Mouse (Mus musculus) liver, embryonic 14.5 days (tissue): ENCODE measurements at regions not wholly inside any gene's neighbourhood (a gene's known extent, or its start where the extent isn't known, plus 50 kb on each side); places are given as distances from the start of the nearest gene placed in this dataset.

Source experiments
- CTCF ChIP-seq: IDR thresholded peaks from 2 replicates; pipeline ENCODE4 v1.5.1; 2016; ENCODE audit warnings: antibody characterized with exemption, low read depth, control low read depth
- EP300 ChIP-seq: IDR thresholded peaks from 2 replicates; pipeline ENCODE4 v1.6.1; 2016; ENCODE audit warnings: antibody characterized with exemption, low read depth

DNA sequence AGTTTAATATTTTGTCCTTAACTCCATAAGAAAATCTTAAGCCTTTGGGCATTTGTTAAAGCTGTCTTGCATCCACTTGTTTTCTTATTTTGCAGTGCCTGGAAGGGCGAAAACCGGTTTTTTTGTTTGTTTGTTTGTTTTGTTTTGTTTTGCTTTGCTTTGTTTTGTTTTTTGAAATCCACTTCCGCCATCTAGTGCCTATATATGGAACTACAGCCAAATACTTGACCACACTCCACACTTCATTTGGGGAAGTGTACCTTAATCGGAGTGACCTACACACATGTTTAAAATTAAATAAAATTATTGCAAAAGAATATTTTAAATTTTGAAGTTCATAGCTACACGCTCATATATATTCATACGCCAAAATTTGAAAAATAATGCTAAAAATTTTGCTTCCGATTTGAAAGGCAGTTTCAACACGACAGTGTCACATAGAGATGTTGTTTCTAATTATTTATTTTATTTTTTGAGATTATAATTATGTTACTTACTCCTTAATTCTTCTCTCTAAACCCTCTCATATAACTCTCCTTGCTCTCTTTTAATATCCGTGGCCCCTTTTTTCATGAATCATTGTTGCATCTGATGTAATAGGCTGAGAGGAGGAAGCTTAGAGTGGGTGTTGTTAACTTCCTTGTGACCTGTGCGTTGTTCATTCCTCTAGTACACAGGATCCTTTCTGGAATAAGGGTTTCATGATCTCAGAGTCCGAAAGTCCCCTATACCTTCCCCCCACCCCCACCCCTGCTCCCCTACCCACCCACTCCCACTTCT lies 205.4 kb upstream of the Pof1b start:
- TF ChIP-seq EP300, result no peak
- TF ChIP-seq CTCF, result peak; percentile 46; the same call in 1 of the 2 replicates
